Mouse (Mus musculus): ENCODE data around the gene Katnal1. TPM values are rescaled to one million over a fixed set of nuclear protein-coding genes. Genes with fewer than 3 reads are reported as not detected.

The Katnal1 gene
- polyA plus RNA-seq, 1 experiment: 10.1 TPM

DNA sequence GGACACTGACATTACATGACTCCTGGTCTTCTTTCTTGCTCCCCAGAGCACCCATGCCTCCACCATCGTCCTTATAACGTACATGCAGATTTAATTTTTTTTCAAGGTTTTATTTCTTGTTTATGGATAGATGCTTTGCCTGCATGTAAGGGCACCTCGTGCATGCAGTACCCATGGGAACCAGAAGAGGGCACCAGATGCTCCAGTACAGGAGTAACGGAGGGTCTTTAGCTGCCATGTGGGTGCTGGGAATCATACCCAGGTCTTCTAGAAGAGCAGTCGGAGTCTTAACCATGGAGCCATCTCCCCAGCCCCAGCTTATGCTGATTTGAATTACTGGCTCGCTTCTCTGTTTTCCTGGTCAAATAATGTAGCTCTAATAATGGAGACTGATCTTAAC, 13.2 kb upstream of the Katnal1 start:
- peaks cover 2% of the 10 kb centered on the region for H3K4me1 ChIP-seq (ENCODE audit: control insufficient read depth, insufficient read depth, low read length)
- 91% methylated on average over 6 of the region's 6 CpGs for WGBS
- no peak overlapping the region for H3K4me3 ChIP-seq (replicated peaks; ENCODE audit: control insufficient read depth, low read depth, low read length)
- no peak for TF ChIP-seq POLR2A (IDR thresholded peaks at IDR 0.05; ENCODE audit: borderline replicate concordance, control insufficient read depth, low read depth, low read length)
- TF ChIP-seq CTCF (IDR thresholded peaks at IDR 0.05; ENCODE audit: control insufficient read depth, insufficient read depth, low read length): peak; percentile 48; the same call in 1 of the 2 replicates
- no peak overlapping the region for H3K27ac ChIP-seq (ENCODE audit: control insufficient read depth, insufficient read depth, low read depth, low read length, poor library complexity)

DNA sequence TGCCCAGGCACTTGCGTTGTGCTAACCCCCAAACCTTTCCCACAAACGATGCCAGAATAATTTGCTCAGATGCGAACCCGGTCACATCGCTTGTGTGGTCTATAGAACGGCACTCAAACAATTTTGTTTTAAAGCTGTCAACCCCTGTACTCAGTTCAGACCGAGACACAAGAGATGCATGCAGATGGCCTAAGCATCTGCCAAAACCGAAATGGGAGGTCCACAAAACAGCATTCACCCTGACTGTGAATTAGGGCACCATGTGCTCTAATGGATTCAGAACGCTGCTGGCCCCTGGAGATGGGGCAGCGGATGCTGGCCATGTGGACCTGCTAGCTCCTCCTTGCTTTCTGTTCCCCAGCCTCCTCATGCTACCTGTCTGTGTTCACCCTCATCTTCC, 12.7 kb upstream of the Katnal1 start:
- Histone ChIP-seq H3K27ac (ENCODE audit: control insufficient read depth, insufficient read depth, low read depth, low read length, poor library complexity) (no peak overlapping the region), H3K4me1 (ENCODE audit: control insufficient read depth, insufficient read depth, low read length) (peaks cover 2% of the 10 kb centered on the region), H3K4me3 (replicated peaks; ENCODE audit: control insufficient read depth, low read depth, low read length) (no peak overlapping the region)
- TF ChIP-seq CTCF (IDR thresholded peaks at IDR 0.05; ENCODE audit: control insufficient read depth, insufficient read depth, low read length) (no peak), POLR2A (IDR thresholded peaks at IDR 0.05; ENCODE audit: borderline replicate concordance, control insufficient read depth, low read depth, low read length) (no peak)
- 91% methylated on average over 10 of the region's 10 CpGs for WGBS

DNA sequence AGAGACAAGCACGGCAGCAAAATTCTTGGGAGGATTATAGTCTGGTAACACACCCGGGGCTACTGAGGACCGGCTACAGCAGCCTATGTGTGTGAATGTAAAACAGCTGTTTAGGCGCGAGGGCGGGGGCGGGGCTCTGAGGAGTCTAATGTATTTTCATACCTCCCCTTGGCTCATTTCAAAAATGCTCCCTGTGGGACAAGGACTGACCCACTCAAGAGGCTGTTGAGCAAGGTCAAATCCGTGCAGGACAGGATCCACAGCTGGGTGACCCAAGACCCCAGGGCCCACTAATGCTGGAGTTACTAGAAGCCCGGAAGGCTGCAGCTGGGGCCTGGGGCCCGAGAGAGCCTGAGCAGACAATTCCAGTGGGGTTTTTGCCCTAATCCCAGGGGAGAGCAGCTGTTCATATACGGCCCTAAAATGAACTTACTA, 10.8 kb upstream of the Katnal1 start:
- Histone ChIP-seq H3K27ac (ENCODE audit: control insufficient read depth, insufficient read depth, low read depth, low read length, poor library complexity) (no peak overlapping the region; the same call in 1 of the 2 replicates), H3K4me1 (ENCODE audit: control insufficient read depth, insufficient read depth, low read length) (peaks cover 2% of the 10 kb centered on the region), H3K4me3 (replicated peaks; ENCODE audit: control insufficient read depth, low read depth, low read length) (no peak overlapping the region)
- TF ChIP-seq POLR2A (IDR thresholded peaks at IDR 0.05; ENCODE audit: borderline replicate concordance, control insufficient read depth, low read depth, low read length): no peak
- TF ChIP-seq CTCF (IDR thresholded peaks at IDR 0.05; ENCODE audit: control insufficient read depth, insufficient read depth, low read length): no peak
- 78% methylated on average over 11 of the region's 11 CpGs for WGBS

DNA sequence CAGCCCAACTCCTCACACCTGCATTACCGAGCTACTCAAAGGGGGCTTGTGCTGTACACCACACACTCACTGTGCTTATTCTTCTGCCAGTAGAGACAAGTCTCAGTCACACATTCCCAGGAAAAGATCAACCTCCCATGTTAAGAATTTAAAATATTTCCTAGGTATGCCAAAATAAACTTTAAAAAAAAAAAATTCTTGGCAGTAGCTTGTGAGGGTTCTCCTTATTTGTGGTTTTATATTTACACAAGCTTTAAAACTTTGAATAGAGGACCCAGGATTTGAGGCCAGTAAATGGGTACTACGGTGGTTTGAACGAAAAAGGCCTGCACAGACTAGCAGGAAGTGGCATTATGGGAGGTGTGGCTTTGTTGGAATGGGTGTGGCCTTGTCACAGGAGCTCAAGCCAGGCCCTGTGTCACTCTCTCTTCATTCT, 7.4 kb upstream of the Katnal1 start:
- Histone ChIP-seq H3K4me1 (ENCODE audit: control insufficient read depth, insufficient read depth, low read length) (peaks cover 2% of the 10 kb centered on the region), H3K27ac (ENCODE audit: control insufficient read depth, insufficient read depth, low read depth, low read length, poor library complexity) (peak overlapping the region; percentile 63; the same call in 1 of the 2 replicates), H3K4me3 (replicated peaks; ENCODE audit: control insufficient read depth, low read depth, low read length) (no peak overlapping the region)
- WGBS: 81% methylated on average over 3 of the region's 3 CpGs
- no peak for TF ChIP-seq CTCF (IDR thresholded peaks at IDR 0.05; ENCODE audit: control insufficient read depth, insufficient read depth, low read length)
- TF ChIP-seq POLR2A (IDR thresholded peaks at IDR 0.05; ENCODE audit: borderline replicate concordance, control insufficient read depth, low read depth, low read length): no peak

DNA sequence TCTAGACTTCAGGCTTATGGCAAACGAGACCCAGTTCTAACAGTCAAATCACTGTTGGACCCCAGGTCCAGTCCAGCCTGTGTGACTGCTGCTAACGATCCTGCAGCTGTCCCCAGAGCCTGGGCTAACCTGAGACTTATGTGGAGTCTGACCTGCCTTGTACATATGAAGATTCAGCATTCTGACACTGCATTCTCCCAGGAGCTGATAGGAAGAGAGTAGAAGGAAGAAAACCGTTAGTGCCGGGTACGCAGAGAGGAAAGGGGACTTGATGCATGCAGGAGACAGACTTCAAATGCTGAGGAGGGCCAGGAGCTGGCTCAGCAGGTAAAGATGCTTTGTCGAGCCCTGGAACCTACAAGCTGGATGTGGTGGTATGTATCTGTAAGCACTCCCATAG, 6.8 kb upstream of the Katnal1 start:
- TF ChIP-seq CTCF (IDR thresholded peaks at IDR 0.05; ENCODE audit: control insufficient read depth, insufficient read depth, low read length): no peak
- TF ChIP-seq POLR2A (IDR thresholded peaks at IDR 0.05; ENCODE audit: borderline replicate concordance, control insufficient read depth, low read depth, low read length): no peak
- H3K4me3 ChIP-seq (replicated peaks; ENCODE audit: control insufficient read depth, low read depth, low read length): no peak overlapping the region
- H3K27ac ChIP-seq (ENCODE audit: control insufficient read depth, insufficient read depth, low read depth, low read length, poor library complexity): peak overlapping the region; percentile 63
- H3K4me1 ChIP-seq (ENCODE audit: control insufficient read depth, insufficient read depth, low read length): peaks cover 2% of the 10 kb centered on the region
- WGBS: 70% methylated on average over 6 of the region's 6 CpGs

DNA sequence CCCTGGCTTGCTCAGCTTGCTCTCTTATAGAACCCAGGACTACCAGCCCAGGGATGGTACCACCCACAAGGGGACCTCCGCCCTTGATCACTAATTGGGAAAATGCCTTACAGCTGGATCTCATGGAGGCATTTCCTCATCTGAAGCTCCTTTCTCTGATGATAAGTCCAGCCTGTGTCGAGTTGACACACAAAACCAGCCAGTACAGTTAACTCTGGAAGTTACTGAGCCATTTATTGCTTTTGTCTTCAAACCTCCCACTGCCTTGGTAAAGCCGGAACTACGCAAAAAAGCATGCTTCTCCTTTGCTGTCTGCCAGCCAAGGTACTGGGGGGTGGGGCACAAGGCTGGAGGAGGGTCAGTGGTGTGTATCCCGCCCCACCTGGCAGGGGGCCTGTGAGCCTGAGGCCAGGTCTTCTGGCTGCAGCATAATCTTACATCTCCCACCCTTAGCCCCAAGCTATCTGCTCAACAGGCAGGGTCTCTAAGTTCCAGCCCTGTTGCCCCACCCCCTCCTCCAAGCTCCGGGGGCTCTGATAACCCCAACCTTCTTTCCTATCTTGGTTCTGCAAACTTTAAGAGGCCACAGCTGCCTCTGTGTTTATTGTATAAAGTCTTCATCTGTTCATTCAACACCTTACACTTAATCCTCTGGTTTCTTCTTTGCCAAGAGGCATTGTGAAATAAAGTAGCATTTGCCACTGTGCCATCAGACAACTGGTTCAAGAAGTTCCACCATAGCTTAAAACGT, 6.1 kb upstream of the Katnal1 start:
- 58% methylated on average over 7 of the region's 7 CpGs for WGBS
- Histone ChIP-seq H3K4me3 (replicated peaks; ENCODE audit: control insufficient read depth, low read depth, low read length) (no peak overlapping the region), H3K27ac (ENCODE audit: control insufficient read depth, insufficient read depth, low read depth, low read length, poor library complexity) (peak overlapping the region; percentile 45), H3K4me1 (ENCODE audit: control insufficient read depth, insufficient read depth, low read length) (peaks cover 2% of the 10 kb centered on the region)
- no peak for TF ChIP-seq POLR2A (IDR thresholded peaks at IDR 0.05; ENCODE audit: borderline replicate concordance, control insufficient read depth, low read depth, low read length)
- no peak for TF ChIP-seq CTCF (IDR thresholded peaks at IDR 0.05; ENCODE audit: control insufficient read depth, insufficient read depth, low read length)

DNA sequence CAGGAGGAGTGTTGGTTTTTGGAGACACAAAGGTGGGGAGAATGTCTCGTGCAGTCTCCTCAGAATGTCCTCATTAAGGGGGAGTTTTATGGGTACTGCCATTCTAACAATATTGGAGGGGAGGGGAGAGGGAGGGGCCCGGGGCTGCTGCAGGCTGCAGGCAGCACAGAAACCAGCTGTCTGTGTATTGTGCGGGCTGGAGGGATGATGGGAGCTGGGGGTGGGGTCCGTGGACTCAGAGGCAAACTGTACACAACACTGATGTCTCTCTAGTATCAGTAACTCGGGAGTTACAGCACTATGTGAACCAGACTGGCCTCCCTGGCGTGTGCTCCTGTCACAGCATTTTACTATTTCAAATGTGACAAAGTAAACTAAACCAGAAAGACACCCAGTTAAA, 5.3 kb upstream of the Katnal1 start:
- peaks cover 2% of the 10 kb centered on the region for H3K4me1 ChIP-seq (ENCODE audit: control insufficient read depth, insufficient read depth, low read length)
- no peak overlapping the region for H3K27ac ChIP-seq (ENCODE audit: control insufficient read depth, insufficient read depth, low read depth, low read length, poor library complexity)
- H3K4me3 ChIP-seq (replicated peaks; ENCODE audit: control insufficient read depth, low read depth, low read length): no peak overlapping the region
- 76% methylated on average over 6 of the region's 6 CpGs for WGBS
- TF ChIP-seq CTCF (IDR thresholded peaks at IDR 0.05; ENCODE audit: control insufficient read depth, insufficient read depth, low read length) (no peak), POLR2A (IDR thresholded peaks at IDR 0.05; ENCODE audit: borderline replicate concordance, control insufficient read depth, low read depth, low read length) (no peak)

DNA sequence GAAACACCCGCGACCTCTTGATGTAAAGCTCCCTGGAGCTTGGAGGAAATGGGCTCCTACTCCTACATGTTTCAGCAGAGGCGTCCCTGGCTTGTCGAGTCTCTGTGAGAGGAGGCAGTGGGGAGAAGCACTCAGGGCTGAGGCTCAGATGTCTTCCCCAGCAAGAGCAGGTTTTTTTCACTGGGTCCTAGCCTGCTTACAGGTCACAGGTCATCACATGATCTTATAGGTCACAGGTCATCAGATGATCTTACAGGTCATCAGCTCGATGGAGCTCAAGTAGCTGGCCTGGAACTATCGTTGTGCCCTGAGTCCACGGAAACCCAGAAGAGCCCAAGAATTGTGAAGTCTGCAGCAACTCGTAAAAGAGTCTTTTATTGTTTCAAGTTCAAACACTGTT, 4.6 kb upstream of the Katnal1 start:
- Histone ChIP-seq H3K4me1 (ENCODE audit: control insufficient read depth, insufficient read depth, low read length) (peaks cover 1% of the 10 kb centered on the region), H3K4me3 (replicated peaks; ENCODE audit: control insufficient read depth, low read depth, low read length) (no peak overlapping the region), H3K27ac (ENCODE audit: control insufficient read depth, insufficient read depth, low read depth, low read length, poor library complexity) (no peak overlapping the region)
- TF ChIP-seq CTCF (IDR thresholded peaks at IDR 0.05; ENCODE audit: control insufficient read depth, insufficient read depth, low read length): no peak
- no peak for TF ChIP-seq POLR2A (IDR thresholded peaks at IDR 0.05; ENCODE audit: borderline replicate concordance, control insufficient read depth, low read depth, low read length)
- WGBS: 81% methylated on average over 8 of the region's 8 CpGs
